Mouse (Mus musculus): ENCODE results near the gene Rpl32.

GRCm38 (mm10) chr6:115791842-115792686 is 16.5 kb downstream of the Rpl32 start:
- TF ChIP-seq CTCF (IDR thresholded peaks at IDR 0.05; ENCODE audit: insufficient read depth, low read length) (no peak), POLR2A (IDR thresholded peaks at IDR 0.05; ENCODE audit: borderline replicate concordance, extremely low read depth, low read depth, low read length) (no peak)
